8 mouse cellular contexts compared by ENCODE assay signal in the genomic region with DNA sequence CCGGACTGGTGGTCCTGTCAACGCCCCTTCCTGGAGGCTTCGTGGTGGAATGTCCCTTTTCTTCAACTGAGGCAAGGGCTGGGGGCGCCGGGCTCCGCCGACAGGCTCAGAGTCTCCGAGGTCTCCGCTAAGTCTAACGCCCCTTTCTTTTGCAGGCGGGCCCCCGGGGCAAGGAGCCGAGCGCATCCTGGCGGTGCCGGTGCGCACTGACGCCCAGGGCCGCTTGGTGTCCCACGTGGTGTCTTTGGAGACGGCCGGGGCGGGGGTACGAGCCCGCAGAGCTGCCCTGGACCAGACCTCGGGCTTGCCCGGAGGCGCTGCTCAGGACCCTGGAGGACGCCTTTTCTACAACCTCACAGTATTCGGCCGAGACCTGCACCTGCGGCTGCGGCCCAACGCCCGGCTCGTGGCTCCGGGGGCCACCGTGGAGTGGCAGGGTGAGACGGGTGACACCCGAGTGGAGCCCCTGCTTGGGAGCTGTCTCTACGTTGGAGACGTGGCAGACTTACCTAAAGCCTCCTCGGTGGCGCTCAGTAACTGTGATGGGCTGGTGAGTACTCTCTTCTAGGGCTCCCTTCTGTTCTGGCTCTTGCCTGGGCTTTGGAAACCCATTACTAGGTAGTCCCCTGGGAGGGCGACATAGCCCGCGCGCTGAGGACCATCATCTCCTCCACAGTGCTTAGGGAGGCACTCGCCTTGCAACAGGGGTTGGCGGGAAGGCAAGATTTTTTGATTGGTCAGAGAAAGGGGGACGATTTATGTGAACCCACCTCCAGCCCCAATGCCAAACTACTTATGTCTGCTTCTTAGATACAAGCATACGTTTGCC. TPM values are rescaled to one million over a fixed set of nuclear protein-coding genes. Genes with fewer than 3 reads are reported as not detected.
DNase-seq lines count a peak whose midpoint lies in the region; ATAC-seq lines count a peak whose summit lies in the region.

No protein-coding gene starts in this region.

- H3K4me1 ChIP-seq in forebrain, embryonic 13.5 days: peaks cover 22% of the 10 kb centered on the region
- peaks cover 3% of the 10 kb centered on the region; the same call in 1 of the 2 replicates for H3K4me1 ChIP-seq in liver, embryonic 12.5 days
- H3K4me1 ChIP-seq in neural tube, embryonic 14.5 days (ENCODE audit: control insufficient read depth, insufficient read depth, low read length): peaks cover 11% of the 10 kb centered on the region

- H3K27ac ChIP-seq in forebrain, embryonic 13.5 days: no peak overlapping the region
- H3K27ac ChIP-seq in liver, embryonic 12.5 days: no peak overlapping the region
- H3K27ac ChIP-seq in neural tube, embryonic 14.5 days (ENCODE audit: low read depth, low read length): no peak overlapping the region

- peaks cover 69% of the 10 kb centered on the region for H3K27me3 ChIP-seq in forebrain, embryonic 13.5 days
- peaks cover 88% of the 10 kb centered on the region for H3K27me3 ChIP-seq in liver, embryonic 12.5 days (replicated peaks)
- H3K27me3 ChIP-seq in neural tube, embryonic 14.5 days (ENCODE audit: control insufficient read depth, insufficient read depth, low read length): peaks cover 32% of the 10 kb centered on the region

- no peak for ATAC-seq in cerebellum, adult (ENCODE audit: insufficient number of reproducible peaks, low FRiP score, low TSS enrichment)
- peak; percentile 67 for ATAC-seq in forebrain, embryonic 13.5 days
- no peak for ATAC-seq in liver, embryonic 12.5 days
- ATAC-seq in neural tube, embryonic 14.5 days (ENCODE audit: low read depth): peak; percentile 50

- H3K4me3 ChIP-seq in forebrain, embryonic 13.5 days: peak overlapping the region; percentile 62
- H3K4me3 ChIP-seq in liver, embryonic 12.5 days: peak overlapping the region; percentile 44
- peak overlapping the region; percentile 59 for H3K4me3 ChIP-seq in neural tube, embryonic 14.5 days (ENCODE audit: low read depth, low read length)

- H3K4me2 ChIP-seq in forebrain, embryonic 13.5 days: peak overlapping the region; percentile 99
- peak overlapping the region; percentile 60 for H3K4me2 ChIP-seq in liver, embryonic 12.5 days
- H3K4me2 ChIP-seq in neural tube, embryonic 14.5 days (ENCODE audit: low read depth, low read length): peak overlapping the region; percentile 100

- no peaks in the 10 kb centered on the region for H3K36me3 ChIP-seq in forebrain, embryonic 13.5 days (ENCODE audit: poor library complexity, severe bottlenecking)
- H3K36me3 ChIP-seq in liver, embryonic 12.5 days: no peaks in the 10 kb centered on the region
- H3K36me3 ChIP-seq in neural tube, embryonic 14.5 days (ENCODE audit: control insufficient read depth, insufficient read depth, low read length): no peaks in the 10 kb centered on the region

- peak; percentile 23 to 38 for DNase-seq in cerebellum, adult 18-20 months
- peak; percentile 68 for DNase-seq in adrenal gland, postnatal 14 days
- peak; percentile 63 to 68 for DNase-seq in heart, postnatal 36 days
- DNase-seq in urinary bladder, postnatal 25 days (ENCODE audit: low spot score): peak; percentile 42

- intact Hi-C loops in heart, postnatal 36 days (cut with DNase I): loop anchor here (5.0 kb wide), 1 partner anchor 89 kb away; no protein-coding TSS in a partner anchor

- WGBS in forebrain, embryonic 13.5 days: 1% methylated on average over 43 of the region's 52 CpGs
- WGBS in liver, embryonic 12.5 days (ENCODE audit: insufficient replicate concordance): 6% methylated on average over 52 of the region's 52 CpGs
- 1% methylated on average over 50 of the region's 52 CpGs for WGBS in neural tube, embryonic 14.5 days

- peak overlapping the region; percentile 60; the same call in 1 of the 2 replicates for H3K9ac ChIP-seq in forebrain, embryonic 13.5 days
- no peak overlapping the region for H3K9ac ChIP-seq in liver, embryonic 12.5 days
- H3K9ac ChIP-seq in neural tube, embryonic 14.5 days (replicated peaks; ENCODE audit: low read depth, low read length): no peak overlapping the region; the same call in 1 of the 2 replicates

- no peaks in the 10 kb centered on the region for H3K9me3 ChIP-seq in forebrain, embryonic 13.5 days (replicated peaks)
- H3K9me3 ChIP-seq in liver, embryonic 12.5 days (replicated peaks): no peaks in the 10 kb centered on the region
- no peaks in the 10 kb centered on the region for H3K9me3 ChIP-seq in neural tube, embryonic 14.5 days (ENCODE audit: control insufficient read depth, low read length)

RNA-seq across cellular contexts. Expression of gene Adamts2, which starts 1.4 kb away (rescaled TPM):
- total RNA-seq in adrenal gland, postnatal 14 days (2021): 14.2 and 14.4 TPM in 2 replicates
- 0.65 and 0.96 TPM in 2 replicates for polyA plus RNA-seq in forebrain, embryonic 13.5 days (2015; fragmentation: Nextera tagmentation; extraction: Ambion mirVana)
- 10 to 100 TPM; 16.3 to 18.7 TPM for total RNA-seq in heart, postnatal 36 days (2021)
- polyA plus RNA-seq in liver, embryonic 12.5 days (2016; fragmentation: Nextera tagmentation; extraction: Ambion mirVana): 4.2 and 4.4 TPM in 2 replicates
- polyA plus RNA-seq in neural tube, embryonic 14.5 days (2014; fragmentation: Nextera tagmentation; extraction: Ambion mirVana): 2.4 and 5.7 TPM in 2 replicates

Comparison
In these comparisons a context has a peak if more than half of its experiments do, and no peak if none do; other contexts are left out.
1. ATAC-seq: peak in forebrain, embryonic 13.5 days (single experiment) and neural tube, embryonic 14.5 days (single experiment); none in cerebellum, adult (single experiment) and liver, embryonic 12.5 days (single experiment).
2. Peak in every context shown above with its lines, with median percentiles within 50 percentile points of each other: DNase-seq, H3K4me2 ChIP-seq and H3K4me3 ChIP-seq.